In the genomic region with DNA sequence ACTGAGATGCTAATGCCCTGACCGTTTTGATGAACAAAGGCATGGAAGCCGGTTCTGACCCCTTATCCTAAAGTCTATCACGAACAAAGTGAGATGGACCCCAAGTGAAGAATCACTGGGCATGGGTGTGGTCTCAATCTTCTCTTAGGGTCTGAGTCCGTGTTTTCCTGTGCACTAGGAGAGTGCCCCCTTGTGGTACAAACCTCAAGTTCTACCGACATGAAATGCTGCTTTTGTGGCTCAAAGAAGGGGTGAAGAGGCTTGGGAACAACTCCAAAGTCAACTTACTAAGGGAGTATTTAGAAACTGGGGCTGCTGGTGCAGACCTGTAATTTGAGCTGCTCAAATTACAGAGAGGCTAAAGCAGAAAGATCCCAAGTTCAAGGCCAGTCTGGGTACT, we compare ENCODE assay signal across 10 mouse cellular contexts. TPM values are rescaled to one million over a fixed set of nuclear protein-coding genes. Genes with fewer than 3 reads are reported as not detected.
A peak's percentile ranks its signal among the peaks of the same experiment; 100 is the strongest.
DNase-seq lines count a peak whose midpoint lies in the region; ATAC-seq and TF ChIP-seq lines count a peak whose summit lies in the region.
"Had no signal": no experiment of that assay in that cellular context is flagged by ENCODE, and none has a peak within 500 bp of the region (broad histone marks: within the 10 kb centered on the region; RNA-seq: fewer than 3 reads in every experiment).

No protein-coding gene starts in this region.

- ATAC-seq in megakaryocyte, adult 5-6 weeks (ENCODE audit: poor library complexity, severe bottlenecking), result no peak

- H3K4me3 ChIP-seq in gastrocnemius, adult 2 months, result no peak overlapping the region
- H3K4me3 ChIP-seq: limb, embryonic 13.5 days; neural tube, embryonic 12.5 days had no signal

- intact Hi-C loops in gastrocnemius, adult 2 months (cut with DNase I), result loop anchor here (2.0 kb wide), 1 partner anchor 155 kb away; no protein-coding TSS in a partner anchor
- intact Hi-C loops in gastrocnemius, postnatal 14 days (cut with DNase I; ENCODE audit: low total_unique reads), result loop anchor here (5.0 kb wide), 1 partner anchor 155 kb away; no protein-coding TSS in a partner anchor

- TF ChIP-seq CTCF in gastrocnemius, adult 2 months (IDR thresholded peaks at IDR 0.05), result peak; percentile 74

- no peak overlapping the region for H3K27ac ChIP-seq in gastrocnemius, adult 2 months
- H3K27ac ChIP-seq: limb, embryonic 13.5 days; neural tube, embryonic 12.5 days had no signal

- no peak for DNase-seq in gastrocnemius, adult 2 months
- no peak for DNase-seq in gastrocnemius, postnatal 14 days
- DNase-seq in thymus, postnatal 25 days, result peak; percentile 3
- no peak for DNase-seq in thymus, adult 18-20 months
- DNase-seq in kidney, postnatal 36 days, result peak; percentile 24 to 48
- DNase-seq in frontal cortex, postnatal 36 days (ENCODE audit: low spot score in 2 of 2), result no peak
- no peak for DNase-seq in cerebellum, postnatal 10 days

RNA-seq across cellular contexts. Expression of gene Spaca3, which starts 6.3 kb away (rescaled TPM):
- total RNA-seq in gastrocnemius, adult 2 months (2021), result not detected
- total RNA-seq in gastrocnemius, postnatal 14 days (2021), result not detected
- total RNA-seq in megakaryocyte, adult 5-6 weeks (2015), result not detected in 2 replicates
- total RNA-seq in megakaryocyte, adult 5-6 weeks (2017), result not detected in 2 replicates

RNA-seq across cellular contexts. Expression of gene Tmem98, which starts 41.9 kb away (rescaled TPM):
- 1 to 10 TPM in 1 of 2 experiments, under 1 TPM in 1; 0.87 to 1.3 TPM for total RNA-seq in gastrocnemius, adult 2 months (2021)
- 1 to 10 TPM; 3.3 to 4.9 TPM for total RNA-seq in gastrocnemius, postnatal 14 days (2021)
- 0.16 TPM in 1 of 2 replicates, not detected in the other for total RNA-seq in megakaryocyte, adult 5-6 weeks (2015)
- 0.22 TPM in 1 of 2 replicates, not detected in the other for total RNA-seq in megakaryocyte, adult 5-6 weeks (2017)

Comparison
In these comparisons a context has a peak if more than half of its experiments do, and no peak if none do; other contexts are left out.
1. DNase-seq: peak in thymus, postnatal 25 days (single experiment) and kidney, postnatal 36 days (2 of 2); none in gastrocnemius, adult 2 months (single experiment), gastrocnemius, postnatal 14 days (single experiment), thymus, adult 18-20 months (0 of 2), frontal cortex, postnatal 36 days (0 of 2) and cerebellum, postnatal 10 days (0 of 2).